Mouse (Mus musculus): ENCODE results near the gene Asic3.
A peak's percentile ranks its signal among the peaks of the same experiment; 100 is the strongest.

Asic3 gene

DNA sequence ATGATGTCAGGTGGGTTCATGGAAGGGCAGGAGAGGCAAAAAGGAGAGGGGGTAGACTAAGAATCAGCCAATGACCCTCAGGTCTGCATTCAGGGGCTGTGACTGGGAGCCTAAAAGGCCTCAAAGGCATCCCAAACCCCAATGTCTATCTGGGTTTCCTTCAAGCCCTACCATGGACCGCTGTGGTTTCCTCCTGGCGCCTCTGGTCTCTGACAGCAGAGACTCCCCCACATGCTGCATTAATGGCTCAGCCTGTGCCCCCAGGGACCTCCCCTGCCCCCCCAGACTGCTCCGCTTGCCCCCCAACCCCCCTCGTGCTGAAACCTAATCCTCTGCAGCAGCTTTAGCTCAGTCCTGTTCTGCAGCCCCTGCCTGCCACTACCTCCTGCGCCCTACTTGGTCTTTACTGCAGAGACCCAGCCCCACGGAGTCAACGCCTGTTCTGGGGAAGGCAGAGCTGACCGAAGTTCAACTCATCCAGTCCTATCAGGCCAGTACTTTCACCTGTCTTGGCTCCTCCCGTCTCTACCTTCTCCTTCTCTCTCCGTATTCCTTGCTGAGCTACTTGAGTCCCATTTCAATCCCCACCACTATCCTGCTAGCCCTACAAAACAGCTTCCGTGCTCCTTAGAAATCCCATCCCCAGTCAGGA, at the start of gene Asic3:
Asic3 (plus strand) TSS at position 351 of the 652 bp plus-strand sequence.
- DNase-seq, result no peak

DNA sequence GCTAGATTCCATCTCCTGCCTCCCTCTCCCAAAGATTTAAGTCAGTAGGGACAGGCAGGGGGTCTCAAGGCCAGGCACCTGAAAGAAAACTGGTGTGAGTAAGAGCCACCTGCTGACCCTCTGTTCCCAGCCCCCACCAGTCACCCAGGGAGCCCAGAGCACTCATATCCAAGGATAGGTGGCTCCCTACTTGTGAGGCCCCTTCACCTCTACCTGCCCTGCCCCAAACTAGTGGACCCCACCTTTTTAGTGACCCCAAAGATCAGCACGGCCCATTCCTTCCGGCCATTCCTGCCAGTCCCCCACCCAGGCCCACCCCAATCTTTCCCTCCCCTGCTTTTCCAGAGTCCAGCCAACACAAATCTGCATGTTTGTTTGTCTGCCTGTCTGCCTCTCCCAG, 49.7 kb upstream of the Asic3 start:
- no peak for DNase-seq

DNA sequence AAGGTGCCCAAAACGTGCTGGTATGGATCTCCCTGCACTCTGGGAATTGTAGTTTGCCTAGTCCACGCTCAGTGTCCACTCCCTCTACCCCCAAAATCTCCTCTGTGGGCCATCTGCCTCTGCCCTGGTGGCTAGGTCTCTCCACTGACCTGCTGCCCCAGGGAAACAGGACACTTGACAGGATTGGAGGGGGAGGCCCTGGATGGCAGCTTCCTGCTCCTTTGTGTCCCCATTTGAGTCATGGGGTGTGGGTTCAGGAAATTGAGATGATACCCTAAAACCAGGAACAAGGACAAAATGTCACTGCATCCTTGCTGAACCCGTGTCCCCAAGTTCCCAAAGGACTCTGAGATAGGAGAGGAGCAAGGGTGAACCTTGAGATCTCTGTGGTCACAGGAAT, 49.1 kb upstream of the Asic3 start:
- DNase-seq, result no peak

DNA sequence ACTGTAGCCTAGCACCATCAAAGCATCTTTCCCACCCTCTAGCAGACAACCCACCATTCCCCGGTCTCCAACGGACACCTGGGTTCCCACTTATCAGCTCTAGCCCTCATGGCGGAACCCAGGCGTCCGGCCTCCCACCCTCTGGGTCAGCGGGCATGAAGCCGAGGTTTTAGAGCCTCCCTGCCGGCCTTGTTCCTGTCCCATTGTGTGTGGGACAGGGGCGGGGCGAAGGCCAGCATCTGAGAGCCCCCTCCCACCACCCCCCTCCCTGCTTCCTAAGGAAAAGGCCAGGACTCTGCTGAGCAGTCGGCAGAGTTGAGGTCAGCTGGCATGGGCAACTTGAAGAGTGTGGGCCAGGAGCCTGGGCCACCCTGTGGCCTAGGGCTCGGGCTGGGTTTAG, 48.7 kb upstream of the Asic3 start, which contains the start of gene Nos3:
Nos3 (plus strand) TSS at position 303 of the 400 bp plus-strand sequence.
- no peak for DNase-seq

DNA sequence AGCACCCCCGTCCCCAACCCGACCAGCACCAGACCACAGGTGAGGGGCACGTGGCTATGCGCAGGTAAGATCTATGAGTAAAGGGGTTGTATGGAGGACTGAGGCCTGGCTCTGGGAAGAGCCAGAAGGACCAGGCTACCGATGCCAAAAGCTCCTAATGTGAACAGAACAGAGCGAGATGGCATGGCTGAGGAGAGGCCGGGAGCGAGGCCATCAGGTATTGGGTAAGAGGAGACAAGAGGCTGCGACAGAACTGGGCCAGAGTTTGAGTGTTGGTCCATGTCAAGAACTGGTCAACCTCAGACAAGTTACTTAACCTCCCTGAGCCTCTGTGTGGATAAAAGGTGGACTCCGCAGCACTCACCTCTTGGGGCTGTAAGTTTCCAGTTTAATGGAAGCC, 48.2 kb upstream of the Asic3 start:
- DNase-seq, result no peak

DNA sequence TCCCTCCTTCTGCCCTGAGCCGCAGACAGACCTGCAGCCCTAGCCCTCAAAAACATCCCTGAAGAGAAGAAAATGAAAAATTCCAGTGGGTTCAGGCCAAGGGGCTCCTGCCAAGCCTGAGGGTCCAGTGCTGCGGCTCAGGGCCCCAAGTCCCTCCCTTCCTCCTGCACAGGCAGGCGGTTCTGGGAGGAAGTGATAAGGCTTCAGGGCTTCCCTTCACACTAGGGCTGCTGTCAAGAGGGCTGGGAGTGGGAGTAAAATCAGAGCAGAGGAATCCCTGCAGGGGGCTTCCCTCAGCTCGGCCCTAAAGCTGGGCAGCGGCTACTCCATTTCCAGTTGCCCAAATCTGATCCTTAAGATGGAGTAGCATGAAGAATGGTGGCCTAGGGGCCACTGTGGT, 47.7 kb upstream of the Asic3 start:
- no peak for DNase-seq

DNA sequence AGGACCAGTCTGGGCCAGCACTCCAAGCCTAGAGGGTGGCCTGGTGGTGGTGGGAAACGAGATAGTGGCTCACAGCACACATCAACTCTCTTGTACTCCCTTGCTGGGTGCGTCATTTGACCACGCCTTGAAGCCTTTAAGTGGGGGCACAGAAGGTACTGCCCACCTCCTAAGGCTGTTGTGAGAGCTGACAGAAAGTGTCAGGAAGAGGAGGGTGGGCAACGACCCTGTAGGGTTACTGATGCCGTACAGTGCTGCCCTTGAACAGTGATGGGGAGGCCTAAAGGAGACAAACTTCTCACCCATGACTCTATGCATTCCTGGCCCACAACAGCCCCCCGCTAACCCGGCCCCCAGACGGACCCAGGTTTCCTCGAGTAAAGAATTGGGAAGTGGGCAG, 46.8 kb upstream of the Asic3 start:
- no peak for DNase-seq

DNA sequence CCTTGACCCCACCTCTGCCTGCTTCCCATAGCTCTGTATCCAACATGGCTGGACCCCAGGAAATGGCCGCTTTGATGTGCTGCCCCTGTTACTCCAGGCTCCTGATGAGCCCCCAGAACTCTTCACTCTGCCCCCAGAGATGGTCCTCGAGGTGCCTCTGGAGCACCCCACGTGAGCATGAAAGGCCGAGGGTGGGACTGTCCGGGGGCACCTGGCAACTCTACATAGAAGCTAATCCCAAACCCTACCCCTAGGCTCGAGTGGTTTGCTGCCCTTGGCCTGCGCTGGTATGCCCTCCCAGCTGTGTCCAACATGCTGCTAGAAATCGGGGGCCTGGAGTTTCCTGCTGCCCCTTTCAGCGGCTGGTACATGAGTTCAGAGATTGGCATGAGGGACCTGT, 43.4 kb upstream of the Asic3 start:
- DNase-seq, result no peak

DNA sequence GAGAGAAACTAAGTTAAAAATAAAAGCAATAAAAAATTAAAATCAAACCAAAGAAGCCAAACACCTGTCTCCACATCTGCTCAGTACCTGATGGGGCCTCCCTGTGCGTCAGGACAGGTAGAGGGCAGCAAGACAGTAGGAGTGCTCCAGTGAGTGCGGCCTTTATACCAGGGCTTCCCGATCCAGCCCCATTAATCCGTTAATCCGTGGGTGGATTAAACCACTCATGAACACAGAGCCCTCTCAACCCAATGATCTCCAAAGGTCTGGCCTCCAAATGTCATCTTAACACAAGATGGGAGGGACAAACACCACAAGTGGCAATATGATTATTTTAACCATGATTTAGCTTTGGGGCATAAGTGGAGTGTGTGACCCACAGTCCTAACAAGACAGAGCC, 39.4 kb upstream of the Asic3 start:
- DNase-seq, result no peak

DNA sequence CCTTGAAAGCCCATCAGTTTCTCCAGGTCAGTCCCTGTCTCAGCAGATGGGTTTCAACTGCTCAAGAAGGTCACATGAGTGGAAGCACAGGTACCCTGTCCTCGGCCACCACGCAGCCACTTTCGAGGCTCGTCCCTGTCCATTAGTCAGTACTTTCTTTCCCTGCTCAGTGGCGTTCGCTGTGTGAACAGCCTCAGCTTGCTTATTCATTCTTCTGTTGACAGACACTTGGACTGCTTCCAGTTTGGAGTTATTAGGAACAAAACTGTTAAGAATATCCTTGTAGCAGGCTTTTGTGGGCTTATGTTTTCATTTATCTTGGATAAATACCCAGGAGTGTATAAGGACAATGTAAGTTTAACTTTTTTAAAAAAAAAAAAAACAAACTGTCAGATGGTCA, 39.0 kb upstream of the Asic3 start:
- DNase-seq, result no peak

DNA sequence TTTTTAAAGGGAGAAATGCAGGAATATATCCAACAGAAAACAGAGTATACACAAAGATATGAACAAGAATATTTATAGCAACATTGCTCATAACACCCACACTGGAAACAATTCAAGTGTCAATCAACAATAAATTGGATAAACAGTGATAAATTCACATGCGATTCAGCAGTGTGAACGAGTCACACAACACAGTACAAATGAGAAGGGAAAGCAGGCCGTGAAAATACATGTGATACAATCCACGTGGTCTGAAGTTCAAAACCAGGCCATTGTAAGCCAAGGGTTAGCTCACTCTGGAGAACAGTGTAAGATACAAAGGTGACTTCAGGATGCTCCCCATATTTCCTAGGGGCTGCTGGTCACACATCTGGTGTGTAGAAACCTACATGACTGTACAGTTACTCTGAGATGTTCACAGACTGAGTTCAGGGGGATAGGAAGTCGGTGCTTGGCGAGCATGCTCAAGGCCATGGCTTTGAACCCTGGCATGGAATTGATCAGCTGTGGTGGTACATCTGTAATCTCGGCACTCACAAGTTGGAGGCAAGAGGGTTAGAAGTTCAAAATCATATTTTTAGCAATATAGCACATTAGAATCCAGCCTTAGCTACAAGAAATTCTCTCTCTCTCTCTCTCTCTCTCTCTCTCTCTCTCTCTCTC, 38.4 kb upstream of the Asic3 start:
- DNase-seq, result no peak

DNA sequence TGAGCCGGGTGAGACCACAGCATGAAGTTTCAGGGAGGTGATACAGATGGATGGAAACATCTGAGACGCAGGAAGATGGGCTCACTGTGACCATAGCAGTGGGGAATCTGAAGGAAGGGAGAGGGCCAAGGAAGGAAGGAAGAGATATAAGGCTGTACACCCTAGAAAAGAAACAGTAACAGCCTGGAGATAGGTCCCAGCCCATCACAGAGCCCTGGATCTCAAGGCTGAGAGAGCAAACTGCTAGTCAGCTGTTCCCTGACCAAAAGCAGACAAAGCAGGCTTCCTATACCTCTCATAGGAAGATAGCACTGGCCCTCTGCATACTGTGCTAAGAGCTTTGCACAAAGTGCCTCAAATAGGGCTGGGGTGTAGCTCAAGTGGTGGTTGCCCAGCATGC, 34.5 kb upstream of the Asic3 start:
- DNase-seq, result no peak

DNA sequence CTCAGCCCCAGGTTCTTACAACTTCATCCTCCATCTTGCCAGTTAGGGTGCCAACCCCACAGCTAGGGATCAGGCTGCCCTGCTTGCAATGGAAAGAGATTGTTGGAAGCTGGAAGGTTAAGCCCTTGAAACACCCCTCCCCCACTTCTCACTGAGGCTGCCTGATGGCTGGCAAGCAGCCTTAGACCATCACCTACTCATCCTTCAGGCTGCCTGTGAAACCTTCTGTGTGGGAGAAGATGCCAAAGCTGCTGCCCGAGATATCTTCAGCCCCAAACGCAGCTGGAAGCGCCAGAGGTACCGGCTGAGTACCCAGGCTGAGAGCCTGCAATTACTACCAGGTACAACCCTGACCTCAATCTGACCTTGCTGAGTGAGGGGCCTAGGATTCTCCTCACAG, 33.7 kb upstream of the Asic3 start:
- DNase-seq, result no peak

DNA sequence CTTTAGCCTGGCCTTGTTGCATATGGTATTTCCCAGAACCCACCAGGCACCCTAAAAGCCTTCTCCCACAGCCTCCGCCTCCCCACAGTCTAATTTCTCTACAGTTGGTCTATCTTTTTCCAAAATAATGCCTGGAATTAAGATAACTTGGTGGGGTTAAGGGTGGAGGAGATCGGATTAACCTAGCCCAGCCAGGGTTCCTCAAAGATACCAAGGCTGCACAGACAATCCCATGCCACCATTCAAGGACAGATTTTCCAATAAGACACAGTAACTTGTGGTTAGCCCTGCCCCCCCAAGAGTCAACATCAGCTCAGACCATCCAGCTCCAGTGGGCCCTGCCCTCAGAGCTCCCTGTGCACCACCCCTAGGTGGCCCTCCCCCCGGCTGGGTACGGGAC, 32.7 kb upstream of the Asic3 start:
- no peak for DNase-seq

DNA sequence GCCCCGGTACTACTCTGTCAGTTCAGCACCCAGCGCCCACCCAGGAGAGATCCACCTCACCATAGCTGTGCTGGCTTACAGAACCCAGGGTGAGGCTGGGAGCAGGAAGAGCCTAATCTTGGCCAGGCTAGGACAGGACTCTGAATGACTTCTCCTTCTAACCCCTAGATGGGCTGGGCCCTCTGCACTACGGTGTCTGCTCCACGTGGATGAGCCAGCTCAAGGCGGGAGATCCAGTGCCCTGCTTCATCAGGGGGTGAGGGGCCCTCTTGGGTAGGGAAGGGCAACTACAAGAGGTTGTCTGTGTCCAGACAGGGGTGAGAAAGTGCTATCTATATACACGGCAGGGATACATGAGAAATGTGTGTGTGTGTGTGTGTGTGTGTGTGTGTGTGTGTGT, 31.7 kb upstream of the Asic3 start:
- no peak for DNase-seq

DNA sequence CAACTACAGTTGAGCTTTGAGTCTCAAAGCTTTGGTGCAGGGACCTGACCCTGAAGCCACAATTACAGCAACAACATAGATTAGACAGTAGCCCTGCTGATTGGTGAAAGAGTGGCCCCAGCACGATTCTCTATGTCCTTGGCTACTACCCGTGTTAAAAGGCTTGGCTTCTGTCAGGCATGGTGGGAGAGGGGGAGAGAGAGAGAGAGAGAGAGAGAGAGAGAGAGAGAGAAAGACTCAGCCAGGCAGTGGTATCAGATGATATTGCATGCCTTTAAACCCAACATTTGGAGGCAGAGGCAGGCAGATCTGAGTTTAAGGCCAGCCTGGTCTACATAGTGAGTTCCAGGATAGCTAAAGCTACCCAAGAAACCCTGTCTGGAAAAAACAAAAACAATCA, 31.2 kb upstream of the Asic3 start:
- DNase-seq, result no peak

DNA sequence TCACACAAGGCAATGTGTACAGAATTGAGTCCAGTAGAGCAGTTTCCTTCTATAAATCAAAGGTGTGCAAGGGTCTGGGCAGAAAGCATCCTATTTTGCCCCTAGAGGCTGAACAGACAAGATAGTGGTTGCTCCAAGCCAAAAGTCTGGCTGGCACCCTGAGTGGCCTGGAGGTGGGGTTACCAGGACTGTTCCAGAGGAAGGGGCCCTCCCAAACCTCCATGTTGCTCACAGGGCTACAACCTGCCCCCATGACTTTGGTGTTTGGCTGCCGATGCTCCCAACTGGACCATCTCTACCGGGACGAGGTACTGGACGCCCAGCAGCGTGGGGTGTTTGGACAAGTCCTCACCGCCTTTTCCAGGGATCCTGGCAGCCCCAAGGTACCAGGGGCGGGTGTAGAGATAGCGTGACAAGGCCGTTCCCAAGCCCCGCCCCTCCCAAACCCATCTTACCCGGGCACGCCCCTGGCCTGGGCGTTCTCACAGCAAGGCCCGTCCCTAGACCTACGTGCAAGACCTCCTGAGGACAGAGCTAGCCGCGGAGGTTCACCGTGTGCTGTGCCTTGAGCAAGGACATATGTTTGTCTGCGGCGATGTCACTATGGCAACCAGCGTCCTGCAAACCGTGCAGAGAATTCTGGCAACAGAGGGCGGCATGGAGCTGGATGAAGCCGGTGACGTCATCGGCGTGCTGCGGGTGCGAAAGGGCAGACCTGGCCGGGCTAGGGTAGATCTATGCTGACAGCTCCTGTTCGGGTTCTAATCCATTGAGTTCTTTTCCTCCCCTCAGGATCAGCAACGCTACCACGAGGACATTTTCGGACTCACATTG, 29.9 kb upstream of the Asic3 start:
- DNase-seq, result peak; percentile 92

DNA sequence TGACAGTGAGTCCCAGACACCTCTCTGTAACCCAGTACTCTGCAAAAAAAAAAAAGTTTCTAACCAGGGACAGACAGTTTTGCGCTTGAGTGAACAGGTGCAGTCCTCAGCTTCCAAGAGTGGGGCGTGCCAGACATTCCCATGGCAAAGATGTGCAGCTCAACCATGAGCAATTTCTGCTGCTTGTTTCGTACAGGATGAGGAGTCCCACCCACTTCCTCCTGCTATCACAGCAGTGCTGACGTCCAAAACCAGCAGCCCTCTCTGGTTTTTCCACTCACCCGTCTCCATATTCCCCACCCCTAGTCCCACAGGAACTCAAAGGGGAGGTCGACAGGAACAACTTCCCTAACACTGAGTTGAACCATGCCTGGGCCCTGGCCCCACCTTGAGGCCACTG, 28.8 kb upstream of the Asic3 start:
- DNase-seq, result peak; percentile 70

DNA sequence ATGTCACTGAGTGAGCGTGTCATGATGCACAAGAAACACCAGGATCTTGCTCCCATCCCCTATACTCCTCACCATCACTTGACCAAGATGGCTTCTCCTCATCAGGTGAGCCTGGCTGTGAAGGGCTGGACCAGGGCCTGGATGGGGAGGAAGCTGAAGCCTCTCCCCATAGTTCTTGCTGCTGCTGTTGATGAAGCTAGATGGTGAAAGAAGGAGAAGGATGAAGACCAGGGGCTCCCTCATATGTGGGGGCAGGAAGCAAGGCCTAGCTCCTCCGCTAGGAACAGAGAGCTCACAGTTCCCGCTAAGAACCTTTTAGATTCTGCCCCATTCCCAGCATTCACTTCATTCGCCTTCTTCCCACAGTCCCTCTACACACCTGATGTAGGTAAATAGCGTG, 27.8 kb upstream of the Asic3 start:
- no peak for DNase-seq

DNA sequence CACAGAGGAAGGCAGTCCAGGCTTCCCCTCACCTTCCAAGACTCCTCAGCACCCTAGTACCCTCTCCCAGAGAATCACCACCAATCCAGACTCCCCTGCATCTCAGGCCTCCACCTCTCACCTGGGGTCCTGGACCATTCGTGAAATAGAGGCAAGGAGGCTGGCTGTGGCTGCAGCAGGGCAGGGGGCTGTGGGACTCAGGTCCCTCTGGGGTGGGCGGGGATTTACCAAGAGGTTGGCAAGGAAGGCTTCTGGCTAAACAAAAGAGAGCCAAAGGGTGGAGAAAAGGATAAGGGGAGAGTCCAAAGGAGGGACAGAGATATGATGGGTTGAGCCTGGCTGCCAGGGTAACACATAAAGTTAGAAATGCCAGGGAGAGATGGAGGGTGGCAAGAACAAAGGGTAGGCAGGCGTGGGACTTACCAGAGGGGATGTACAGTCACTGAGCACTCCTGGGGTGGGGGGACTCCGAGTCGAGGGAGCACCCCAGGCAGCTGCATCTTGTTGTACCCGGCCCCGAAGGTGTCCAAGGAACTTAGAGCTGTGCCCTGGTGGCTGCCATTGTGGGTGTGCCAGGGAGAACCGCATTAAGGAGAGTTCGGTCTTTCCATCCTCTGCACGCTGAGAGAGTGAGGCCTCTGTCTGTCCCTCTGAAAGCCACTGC, 27.2 kb upstream of the Asic3 start:
- no peak for DNase-seq

DNA sequence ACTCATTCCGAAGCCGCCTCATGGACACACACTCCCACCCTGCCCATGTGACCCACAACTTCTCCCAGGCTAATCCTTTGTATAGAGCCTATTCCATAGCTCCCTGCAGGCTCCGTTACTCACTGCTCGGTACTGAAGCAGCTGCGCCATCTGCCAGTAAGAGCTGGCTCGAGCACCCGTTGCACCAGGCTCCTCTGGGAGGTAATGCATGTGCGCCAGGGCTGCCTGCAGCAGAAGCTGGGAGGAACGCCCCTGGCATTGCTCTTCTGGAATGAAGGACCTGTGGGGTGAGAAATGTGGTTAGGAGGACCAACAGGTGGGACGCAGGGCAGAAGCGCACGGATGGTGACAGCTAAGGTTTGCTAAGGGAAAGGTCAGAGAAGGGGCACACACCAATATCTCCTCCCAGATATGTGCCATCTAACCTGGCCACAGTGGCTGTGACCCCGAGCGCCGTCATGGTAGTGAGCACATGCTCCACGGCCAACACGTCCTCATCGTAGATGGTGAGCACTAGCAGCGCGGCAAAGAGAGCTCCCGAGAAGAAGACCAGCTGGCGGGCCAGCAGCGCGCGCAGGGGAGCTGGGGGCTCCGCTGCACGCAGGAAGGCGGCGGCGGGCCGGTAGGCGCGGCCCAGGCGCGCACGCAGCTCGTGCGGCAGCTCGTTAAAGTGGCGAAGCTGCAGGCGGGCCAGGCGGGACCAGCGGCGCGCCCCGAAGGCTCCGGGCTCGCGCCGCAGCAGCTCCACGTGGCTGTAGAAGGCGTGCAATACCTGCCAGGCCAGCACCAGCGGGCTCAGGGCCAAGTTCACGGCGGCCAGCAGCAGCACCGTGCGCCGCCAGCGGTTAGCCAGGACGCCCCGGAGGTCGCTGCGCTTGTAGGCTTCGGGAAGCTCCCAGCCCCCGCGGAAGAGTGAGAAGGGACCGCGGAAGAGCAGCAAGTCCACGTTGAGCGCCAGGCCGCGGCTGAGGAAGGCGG, 25.6 kb upstream of the Asic3 start:
- peak; percentile 74 for DNase-seq

DNA sequence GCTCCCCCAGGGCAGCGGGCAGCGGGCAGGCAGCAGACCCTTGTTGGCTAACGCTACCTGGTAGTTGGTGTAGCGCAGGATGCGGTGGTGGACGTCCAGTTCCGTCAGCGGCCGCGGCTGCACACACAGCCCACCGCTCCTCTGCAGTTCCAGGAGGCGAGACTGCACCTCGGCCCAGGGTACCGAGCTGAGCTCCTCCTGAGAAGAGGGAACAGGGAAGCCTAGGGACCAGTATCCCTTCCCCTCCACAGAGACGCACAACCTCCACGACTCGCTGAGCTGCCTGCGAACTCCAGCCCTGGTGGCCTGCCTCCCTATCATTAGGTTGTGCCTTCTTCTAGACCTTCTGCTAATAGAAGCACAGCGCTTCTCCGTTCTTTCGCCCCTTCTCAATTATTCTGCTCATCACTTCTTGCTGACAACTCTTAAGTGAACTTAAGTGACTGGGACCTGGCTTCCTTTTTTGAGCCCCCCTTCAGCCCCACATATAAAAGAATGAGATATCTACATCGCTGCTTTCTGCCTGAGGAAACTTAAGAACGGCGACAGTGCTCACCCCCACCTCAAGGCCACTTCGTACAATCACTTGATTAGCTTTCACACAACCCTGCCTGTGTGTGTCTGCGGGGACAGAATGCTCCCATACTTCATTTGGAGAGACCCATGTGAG, 24.8 kb upstream of the Asic3 start:
- no peak for DNase-seq
